In genomic region chr2:33179171-33179929, GRCm38 (mm10) we compare ENCODE assay signal across 9 mouse cellular contexts. TPM values are rescaled to one million over a fixed set of nuclear protein-coding genes. Genes with fewer than 3 reads are reported as not detected.
DNase-seq lines count a peak whose midpoint lies in the region; ATAC-seq and TF ChIP-seq lines count a peak whose summit lies in the region.
"Had no signal": no experiment of that assay in that cellular context is flagged by ENCODE, and none has a peak within 500 bp of the region (broad histone marks: within the 10 kb centered on the region; RNA-seq: fewer than 3 reads in every experiment).

No protein-coding gene starts in this region.

- WGBS in heart, embryonic 16.5 days, result 79% methylated on average over 14 of the region's 14 CpGs
- WGBS in forebrain, postnatal 0 days, result 21% methylated on average over 14 of the region's 14 CpGs
- 64% methylated on average over 14 of the region's 14 CpGs for WGBS in midbrain, embryonic 11.5 days

- H3K36me3 ChIP-seq in heart, embryonic 16.5 days (ENCODE audit: control insufficient read depth, insufficient read depth), result no peaks in the 10 kb centered on the region
- no peaks in the 10 kb centered on the region for H3K36me3 ChIP-seq in forebrain, postnatal 0 days (ENCODE audit: insufficient read depth)
- H3K36me3 ChIP-seq in midbrain, embryonic 11.5 days (ENCODE audit: control insufficient read depth, insufficient read depth, low read length), result no peaks in the 10 kb centered on the region
- H3K36me3 ChIP-seq: G1E had no signal

- no peak for TF ChIP-seq CTCF in forebrain, postnatal 0 days (IDR thresholded peaks at IDR 0.05; ENCODE audit: low read depth)

- no peak for DNase-seq in heart, adult 11 months
- peak; percentile 39 for DNase-seq in Muller cell, postnatal 12 days (ENCODE audit: inconsistent ontology term)
- DNase-seq in forebrain, postnatal 0 days, result no peak
- DNase-seq in midbrain, embryonic 11.5 days (ENCODE audit: low spot score, missing footprints), result no peak
- no peak for DNase-seq in MN1 (ENCODE audit: low spot score)
- DNase-seq in thymus, postnatal 36 days, result no peak
- no peak for DNase-seq in adrenal gland, postnatal 36 days

- no peak for ATAC-seq in heart, embryonic 16.5 days (replicated peaks; ENCODE audit: extremely low read depth, insufficient read depth, low FRiP score)
- ATAC-seq in forebrain, postnatal 0 days, result peak; percentile 27
- no peak for ATAC-seq in midbrain, embryonic 11.5 days (ENCODE audit: low FRiP score)

- no peak overlapping the region for H3K4me2 ChIP-seq in heart, embryonic 16.5 days (ENCODE audit: low read depth, low read length)
- H3K4me2 ChIP-seq in forebrain, postnatal 0 days (ENCODE audit: low read depth), result no peak overlapping the region
- no peak overlapping the region for H3K4me2 ChIP-seq in midbrain, embryonic 11.5 days

- no peaks in the 10 kb centered on the region for H3K9me3 ChIP-seq in heart, embryonic 16.5 days (replicated peaks; ENCODE audit: control insufficient read depth, low read length)
- H3K9me3 ChIP-seq in forebrain, postnatal 0 days (ENCODE audit: low read length), result no peaks in the 10 kb centered on the region
- H3K9me3 ChIP-seq in midbrain, embryonic 11.5 days (ENCODE audit: control insufficient read depth, low read length), result no peaks in the 10 kb centered on the region
- H3K9me3 ChIP-seq: G1E had no signal

- no peak overlapping the region for H3K4me3 ChIP-seq in heart, embryonic 16.5 days (ENCODE audit: low read length)
- H3K4me3 ChIP-seq in forebrain, postnatal 0 days (ENCODE audit: low read depth, low read length), result no peak overlapping the region
- no peak overlapping the region for H3K4me3 ChIP-seq in midbrain, embryonic 11.5 days (ENCODE audit: low read depth, low read length)

- peaks cover 27% of the 10 kb centered on the region for H3K4me1 ChIP-seq in heart, embryonic 16.5 days (ENCODE audit: control insufficient read depth, insufficient read depth, low read length)
- peaks cover 8% of the 10 kb centered on the region; the same call in 1 of the 2 replicates for H3K4me1 ChIP-seq in forebrain, postnatal 0 days (ENCODE audit: insufficient read depth)
- peaks cover 23% of the 10 kb centered on the region for H3K4me1 ChIP-seq in midbrain, embryonic 11.5 days (ENCODE audit: control insufficient read depth, insufficient read depth, low read length)

- H3K27ac ChIP-seq in heart, embryonic 16.5 days (ENCODE audit: low read length), result 0 out of 2 replicates have a peak overlapping the region, but pooled peaks have one; percentile 0
- H3K27ac ChIP-seq in forebrain, postnatal 0 days (ENCODE audit: low read depth, low read length), result peak overlapping the region; percentile 54
- no peak overlapping the region for H3K27ac ChIP-seq in midbrain, embryonic 11.5 days (ENCODE audit: low read depth, low read length)

- no peak overlapping the region; the same call in 1 of the 2 replicates for H3K9ac ChIP-seq in heart, embryonic 16.5 days (ENCODE audit: low read length)
- H3K9ac ChIP-seq in forebrain, postnatal 0 days, result no peak overlapping the region
- peak overlapping the region; percentile 30; the same call in 1 of the 2 replicates for H3K9ac ChIP-seq in midbrain, embryonic 11.5 days (ENCODE audit: low read length)

- H3K27me3 ChIP-seq in heart, embryonic 16.5 days (ENCODE audit: control insufficient read depth, insufficient read depth, low read length), result no peaks in the 10 kb centered on the region
- H3K27me3 ChIP-seq in forebrain, postnatal 0 days (ENCODE audit: insufficient read depth, low read length), result no peaks in the 10 kb centered on the region
- no peaks in the 10 kb centered on the region for H3K27me3 ChIP-seq in midbrain, embryonic 11.5 days (ENCODE audit: control insufficient read depth, insufficient read depth, low read length)

RNA-seq across cellular contexts. Expression of gene Angptl2, which starts 36.5 kb away (rescaled TPM):
- polyA plus RNA-seq in heart, embryonic 16.5 days (2015; fragmentation: Nextera tagmentation; extraction: Ambion mirVana), result 75.1 and 76.4 TPM in 2 replicates
- 7.9 and 17.5 TPM in 2 replicates for total RNA-seq in forebrain, postnatal 0 days (2014; rRNA removed)
- 7.1 and 7.7 TPM in 2 replicates for polyA plus RNA-seq in forebrain, postnatal 0 days (2015; fragmentation: Nextera tagmentation; extraction: Ambion mirVana)
- polyA plus RNA-seq in midbrain, embryonic 11.5 days (2014; fragmentation: Nextera tagmentation; extraction: Ambion mirVana), result 17.0 and 18.8 TPM in 2 replicates
- 10 to 100 TPM; 31.0 to 31.6 TPM for total RNA-seq in adrenal gland, postnatal 36 days (2021)
- polyA plus RNA-seq: G1E had no signal

RNA-seq across cellular contexts. Expression of gene Garnl3, which starts 47.9 kb away (rescaled TPM):
- polyA plus RNA-seq in heart, embryonic 16.5 days (2015; fragmentation: Nextera tagmentation; extraction: Ambion mirVana), result 8.2 and 8.3 TPM in 2 replicates
- 114 and 139 TPM in 2 replicates for total RNA-seq in forebrain, postnatal 0 days (2014; rRNA removed)
- polyA plus RNA-seq in forebrain, postnatal 0 days (2015; fragmentation: Nextera tagmentation; extraction: Ambion mirVana), result 43.7 and 49.8 TPM in 2 replicates
- 12.8 and 13.6 TPM in 2 replicates for polyA plus RNA-seq in midbrain, embryonic 11.5 days (2014; fragmentation: Nextera tagmentation; extraction: Ambion mirVana)
- total RNA-seq in adrenal gland, postnatal 36 days (2021), result 10 to 100 TPM; 11.6 to 15.3 TPM
- polyA plus RNA-seq: G1E had no signal
